Mouse (Mus musculus) heart, postnatal 0 days (tissue): Measurements from ENCODE around the gene Tnip2.

Source experiments
- CTCF ChIP-seq: IDR thresholded peaks from 2 replicates; pipeline ENCODE4 v1.5.1; 2016; ENCODE audit warnings: antibody characterized with exemption, control low read depth, low read depth
- EP300 ChIP-seq: IDR thresholded peaks from 2 replicates; pipeline ENCODE4 v1.6.1; 2016; ENCODE audit warnings: antibody characterized with exemption, low read depth

GRCm38 (mm10) chr5:34519389-34519910 lies 5.7 kb upstream of the Tnip2 start:
- TF ChIP-seq CTCF (no peak), EP300 (no peak)
